Mouse (Mus musculus): Measurements from ENCODE around the gene Med24. TPM values are rescaled to one million over a fixed set of nuclear protein-coding genes. Genes with fewer than 3 reads are reported as not detected.
"Not testable (repeated sequence)": the region's sequence is repeated elsewhere in the genome, so short reads cannot be mapped to it uniquely, and the experiment has no call there.

The Med24 gene
- total and polyA plus RNA-seq, 3 experiments, result 45.3 to 99.6 (median 55.1) TPM

DNA sequence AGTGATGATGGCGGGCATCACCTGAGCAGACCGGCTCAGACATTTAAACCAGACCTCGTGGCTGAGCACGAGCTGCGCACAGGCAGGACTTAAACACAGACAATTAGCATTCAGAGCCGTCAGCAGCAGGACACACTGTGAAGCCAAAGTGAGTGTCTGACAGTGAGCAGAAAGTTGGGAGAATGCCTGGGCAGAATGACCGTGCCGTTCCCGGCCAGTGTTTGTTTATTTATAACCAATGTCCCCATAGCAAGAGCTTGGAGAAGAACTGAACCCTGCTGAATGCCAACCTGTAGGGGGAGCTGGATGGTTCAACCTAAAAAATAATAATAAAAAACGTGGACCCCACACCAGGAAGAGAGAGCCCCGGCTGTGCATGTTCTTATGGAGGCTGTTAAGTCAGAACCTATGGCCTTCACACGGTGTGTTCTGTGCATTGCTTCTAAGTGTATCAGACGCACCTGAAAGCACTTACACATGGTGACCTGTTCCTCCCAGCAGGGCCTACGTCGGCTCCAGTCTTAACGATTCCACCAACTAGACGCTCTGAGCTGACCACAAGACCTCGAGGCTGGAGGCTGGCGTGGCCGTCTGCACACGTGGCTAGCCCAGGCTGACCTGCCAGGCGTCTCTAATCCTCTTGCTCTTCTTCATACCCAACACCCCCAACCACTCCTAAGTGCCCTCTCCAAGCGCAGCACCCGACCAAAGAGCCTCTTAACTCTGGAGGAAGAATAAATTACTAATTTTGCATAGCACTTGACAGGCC, 7.6 kb downstream of the Med24 start:
- DNase-seq, result peak; percentile 61

GRCm38 (mm10) chr11:98720756-98721155, 8.5 kb downstream of the Med24 start:
- DNase-seq, result no peak

- peak; percentile 80 for DNase-seq
Observed at GRCm38 (mm10) chr11:98717904-98718303, 11.3 kb downstream of the Med24 start.

GRCm38 (mm10) chr11:98715946-98716345, 13.3 kb downstream of the Med24 start:
- no peak for DNase-seq

DNA sequence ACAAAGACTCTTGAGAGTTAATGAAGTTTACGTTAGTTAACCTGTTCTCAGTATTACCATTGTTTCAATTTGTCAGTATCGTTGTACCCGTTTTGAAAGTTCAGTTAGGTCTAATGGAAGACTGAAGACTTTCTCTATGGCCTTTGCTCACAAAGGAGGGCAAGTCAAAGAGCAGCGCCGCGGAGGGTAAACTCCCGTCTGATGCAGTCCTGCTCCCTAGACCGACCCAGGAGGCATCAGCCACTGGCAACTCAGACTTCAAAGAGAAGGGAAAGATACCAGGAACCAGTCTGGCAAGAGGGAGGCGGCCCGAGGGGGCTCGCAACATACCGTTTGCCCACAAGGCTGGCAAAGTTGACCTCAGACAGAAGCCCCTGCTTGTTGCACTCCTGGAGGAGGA, 15.5 kb downstream of the Med24 start:
- no peak for DNase-seq

GRCm38 (mm10) chr11:98712009-98712408, 17.2 kb downstream of the Med24 start:
- not testable (repeated sequence) for DNase-seq

DNA sequence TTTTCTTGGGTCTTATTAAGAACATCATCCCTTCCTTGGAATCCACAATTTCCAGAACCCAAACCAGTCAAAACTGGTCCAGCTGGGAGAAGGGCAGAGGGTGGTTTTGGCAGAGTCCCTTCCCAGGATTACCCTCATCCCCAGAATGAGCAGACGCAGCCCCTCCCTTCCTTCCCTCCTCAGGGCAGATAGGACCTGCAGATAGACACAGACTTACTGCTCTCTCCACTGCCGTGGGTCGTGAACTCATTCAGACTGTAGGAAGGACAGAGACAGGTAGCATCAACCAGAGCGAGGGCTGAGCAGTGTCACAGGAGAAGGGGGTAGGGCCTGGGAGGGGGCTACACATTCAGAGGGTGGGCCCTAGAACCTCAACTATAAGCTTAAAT, 18.2 kb downstream of the Med24 start:
- no peak for DNase-seq

DNA sequence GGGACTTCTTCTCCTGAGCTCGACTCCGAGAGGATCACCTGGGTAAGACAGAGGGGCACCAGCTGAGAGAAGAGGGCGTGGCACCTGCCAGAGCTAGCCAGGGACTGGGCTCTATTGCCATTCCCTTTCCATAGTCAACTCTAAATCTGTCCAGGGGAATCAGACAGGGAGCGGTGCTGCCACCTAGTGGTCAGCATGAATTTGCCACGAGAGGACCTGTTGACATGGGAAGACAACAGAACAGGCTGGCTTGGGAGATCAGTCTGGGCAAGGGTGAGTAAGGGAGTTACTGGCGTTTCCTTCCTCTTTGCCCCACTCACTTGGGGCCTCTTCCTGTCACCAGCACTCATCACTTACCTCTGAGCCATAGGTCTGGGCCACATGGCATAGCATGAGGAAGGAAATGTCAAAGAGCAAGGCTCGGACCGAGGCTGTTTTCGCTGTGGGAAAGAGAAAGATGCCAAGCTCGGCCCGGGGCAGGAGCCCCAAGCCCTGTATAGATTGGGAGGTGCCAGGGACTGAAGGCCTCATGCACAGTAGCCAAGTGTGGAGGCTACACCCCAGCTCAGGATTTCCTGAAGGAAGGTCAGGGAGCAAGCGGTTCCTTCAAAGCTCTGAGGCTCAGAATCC, 18.7 kb downstream of the Med24 start:
- DNase-seq, result peak; percentile 78

- no peak for DNase-seq
Observed at GRCm38 (mm10) chr11:98709001-98709741, 20.1 kb downstream of the Med24 start.

- no peak for DNase-seq
Observed at GRCm38 (mm10) chr11:98708282-98708956, 20.8 kb downstream of the Med24 start.

- no peak for DNase-seq
Observed at GRCm38 (mm10) chr11:98707401-98708281, 21.6 kb downstream of the Med24 start.

GRCm38 (mm10) chr11:98705021-98705420, 24.2 kb downstream of the Med24 start:
- DNase-seq, result no peak

GRCm38 (mm10) chr11:98702323-98702722, 26.9 kb downstream of the Med24 start:
- DNase-seq, result no peak

- no peak for DNase-seq
Observed at GRCm38 (mm10) chr11:98701213-98701670, 28.0 kb downstream of the Med24 start, which contains the start of gene Csf3. TSS of gene Csf3 (plus strand) at chr11:98701263.

DNA sequence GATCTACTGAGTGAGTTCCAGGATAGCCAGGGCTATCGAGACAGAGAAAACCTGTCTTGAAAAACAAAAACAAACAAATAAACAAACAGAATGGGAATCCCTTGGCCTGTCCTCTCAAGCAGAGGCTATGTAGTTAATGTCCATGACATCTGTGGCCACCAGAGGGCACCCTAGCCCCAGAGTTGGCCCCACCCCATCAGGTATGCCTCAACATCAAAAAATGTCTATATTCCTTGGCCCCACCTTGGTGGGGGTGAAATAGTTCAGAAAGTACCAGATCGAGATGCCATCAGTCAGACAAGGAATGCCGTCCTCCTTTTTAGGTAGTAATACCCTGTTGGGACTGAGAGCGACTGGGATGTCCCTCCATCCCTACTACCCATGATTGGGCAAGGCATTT, 29.3 kb downstream of the Med24 start:
- DNase-seq, result peak; percentile 76

- no peak for DNase-seq
Observed at GRCm38 (mm10) chr11:98698849-98699640, 30.2 kb downstream of the Med24 start.

DNA sequence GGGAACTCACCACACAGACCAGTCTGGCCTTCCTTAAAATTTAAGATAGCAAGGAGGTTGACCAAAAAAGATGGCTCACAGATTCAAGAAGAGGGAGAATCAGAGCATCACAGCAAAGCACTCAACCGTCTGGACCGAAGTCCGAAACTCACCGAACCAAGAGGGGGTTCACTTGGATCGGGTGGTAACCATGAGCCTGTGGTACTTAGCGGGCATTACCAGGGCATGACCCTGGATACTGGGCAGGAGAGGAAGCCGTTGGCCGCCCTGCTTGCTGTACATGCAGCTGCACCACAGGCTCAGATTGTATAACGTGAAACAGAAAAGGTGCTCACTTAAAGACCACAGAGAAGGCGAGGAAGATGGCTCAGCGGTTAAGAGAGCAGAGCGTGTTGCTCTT, 32.0 kb downstream of the Med24 start:
- DNase-seq, result no peak

- DNase-seq, result no peak
Observed at GRCm38 (mm10) chr11:98696454-98697216, 32.6 kb downstream of the Med24 start.

GRCm38 (mm10) chr11:98695408-98695807, 33.8 kb downstream of the Med24 start:
- no peak for DNase-seq

DNA sequence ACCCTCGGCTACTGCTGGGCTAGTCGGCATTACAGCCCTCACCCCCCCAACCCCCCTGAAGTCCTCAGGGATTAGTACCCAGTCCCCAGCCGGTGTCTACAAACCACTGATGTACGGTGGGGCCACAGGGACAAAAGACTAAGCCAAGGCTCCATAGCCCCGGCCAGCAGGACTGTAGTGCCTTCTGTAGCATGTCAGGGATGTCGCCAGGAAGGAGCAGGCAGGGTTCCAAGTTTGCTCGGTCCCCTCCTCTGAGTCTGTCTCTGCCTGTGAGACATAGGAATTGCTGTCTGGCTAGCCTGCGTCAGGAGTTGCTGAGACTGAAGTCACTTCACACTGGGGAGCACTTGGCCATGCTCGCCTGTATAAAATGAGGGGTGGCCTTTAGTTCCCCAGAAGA, 34.9 kb downstream of the Med24 start:
- no peak for DNase-seq

Data from adrenal gland, adult 2 months (tissue).